Mouse (Mus musculus): ENCODE measurements around the gene Ccdc62. TPM values are rescaled to one million over a fixed set of nuclear protein-coding genes. Genes with fewer than 3 reads are reported as not detected.

Gene Ccdc62
- polyA plus RNA-seq (2015; fragmentation: Nextera tagmentation; extraction: Ambion mirVana): 4.2 and 5.7 TPM in 2 replicates

GRCm38 (mm10) chr5:123930508-123930989, at the start of gene Ccdc62:
TSS of gene Ccdc62 (plus strand) at chr5:123930679.
- peak within 1 kb of the TSS; percentile 95 for H3K9ac ChIP-seq (ENCODE audit: low read depth, low read length)
- H3K4me2 ChIP-seq (ENCODE audit: low read length): peak within 1 kb of the TSS; percentile 63
- H3K9me3 ChIP-seq (ENCODE audit: control insufficient read depth, low read length): no peaks in the 10 kb centered on the region
- H3K36me3 ChIP-seq (ENCODE audit: control insufficient read depth, insufficient read depth, low read length): peaks cover 20% of the 10 kb centered on the region
- peak within 1 kb of the TSS; percentile 88 for H3K27ac ChIP-seq (ENCODE audit: low read depth, low read length)
- H3K4me3 ChIP-seq (ENCODE audit: low read length): peak within 1 kb of the TSS; percentile 81
- WGBS: under 1% methylated on average over 56 of the region's 56 CpGs
- H3K27me3 ChIP-seq (replicated peaks; ENCODE audit: control insufficient read depth, insufficient read depth, low read length): no peaks in the 10 kb centered on the region
- ATAC-seq: peak; percentile 99
- no peaks in the 10 kb centered on the region for H3K4me1 ChIP-seq (ENCODE audit: control insufficient read depth, insufficient read depth, low read depth, low read length)

- Histone ChIP-seq H3K4me2 (ENCODE audit: low read length) (no peak overlapping the region), H3K4me1 (ENCODE audit: control insufficient read depth, insufficient read depth, low read depth, low read length) (no peaks in the 10 kb centered on the region), H3K4me3 (ENCODE audit: low read length) (no peak overlapping the region), H3K9ac (ENCODE audit: low read depth, low read length) (no peak overlapping the region), H3K9me3 (ENCODE audit: control insufficient read depth, low read length) (no peaks in the 10 kb centered on the region), H3K27me3 (replicated peaks; ENCODE audit: control insufficient read depth, insufficient read depth, low read length) (no peaks in the 10 kb centered on the region), H3K36me3 (ENCODE audit: control insufficient read depth, insufficient read depth, low read length) (no peaks in the 10 kb centered on the region), H3K27ac (ENCODE audit: low read depth, low read length) (no peak overlapping the region)
- WGBS: 84% methylated on average over 14 of the region's 14 CpGs
- ATAC-seq: no peak
These were observed 49.7 kb upstream of the Ccdc62 start for GRCm38 (mm10) chr5:123880778-123881177.

GRCm38 (mm10) chr5:123883891-123884290, 46.6 kb upstream of the Ccdc62 start:
- WGBS: 84% methylated on average over 7 of the region's 7 CpGs
- no peak overlapping the region for H3K27ac ChIP-seq (ENCODE audit: low read depth, low read length)
- no peak overlapping the region for H3K4me3 ChIP-seq (ENCODE audit: low read length)
- no peaks in the 10 kb centered on the region for H3K36me3 ChIP-seq (ENCODE audit: control insufficient read depth, insufficient read depth, low read length)
- no peaks in the 10 kb centered on the region for H3K9me3 ChIP-seq (ENCODE audit: control insufficient read depth, low read length)
- H3K4me1 ChIP-seq (ENCODE audit: control insufficient read depth, insufficient read depth, low read depth, low read length): no peaks in the 10 kb centered on the region
- H3K4me2 ChIP-seq (ENCODE audit: low read length): no peak overlapping the region
- no peak overlapping the region for H3K9ac ChIP-seq (ENCODE audit: low read depth, low read length)
- no peaks in the 10 kb centered on the region for H3K27me3 ChIP-seq (replicated peaks; ENCODE audit: control insufficient read depth, insufficient read depth, low read length)
- no peak for ATAC-seq

- 82% methylated on average over 10 of the region's 10 CpGs for whole genome bisulfite sequencing
- no peak for ATAC-seq
- H3K27ac ChIP-seq (ENCODE audit: low read depth, low read length): no peak overlapping the region
- no peaks in the 10 kb centered on the region for H3K4me1 ChIP-seq (ENCODE audit: control insufficient read depth, insufficient read depth, low read depth, low read length)
- no peaks in the 10 kb centered on the region for H3K36me3 ChIP-seq (ENCODE audit: control insufficient read depth, insufficient read depth, low read length)
- no peak overlapping the region for H3K9ac ChIP-seq (ENCODE audit: low read depth, low read length)
- no peak overlapping the region for H3K4me2 ChIP-seq (ENCODE audit: low read length)
- H3K27me3 ChIP-seq (replicated peaks; ENCODE audit: control insufficient read depth, insufficient read depth, low read length): no peaks in the 10 kb centered on the region
- H3K9me3 ChIP-seq (ENCODE audit: control insufficient read depth, low read length): no peaks in the 10 kb centered on the region
- no peak overlapping the region for H3K4me3 ChIP-seq (ENCODE audit: low read length)
These were observed 46.1 kb upstream of the Ccdc62 start for GRCm38 (mm10) chr5:123884332-123884731.

GRCm38 (mm10) chr5:123886365-123886764, 44.1 kb upstream of the Ccdc62 start:
- no peaks in the 10 kb centered on the region for H3K9me3 ChIP-seq (ENCODE audit: control insufficient read depth, low read length)

GRCm38 (mm10) chr5:123890312-123890711, 40.2 kb upstream of the Ccdc62 start:
- Histone ChIP-seq H3K4me2 (ENCODE audit: low read length) (no peak overlapping the region), H3K4me3 (ENCODE audit: low read length) (no peak overlapping the region), H3K36me3 (ENCODE audit: control insufficient read depth, insufficient read depth, low read length) (no peaks in the 10 kb centered on the region), H3K9ac (ENCODE audit: low read depth, low read length) (no peak overlapping the region), H3K27ac (ENCODE audit: low read depth, low read length) (no peak overlapping the region), H3K4me1 (ENCODE audit: control insufficient read depth, insufficient read depth, low read depth, low read length) (no peaks in the 10 kb centered on the region), H3K27me3 (replicated peaks; ENCODE audit: control insufficient read depth, insufficient read depth, low read length) (no peaks in the 10 kb centered on the region), H3K9me3 (ENCODE audit: control insufficient read depth, low read length) (no peaks in the 10 kb centered on the region)
- ATAC-seq: no peak
- 75% methylated on average over 2 of the region's 2 CpGs for WGBS

More at GRCm38 (mm10) chr5:123886365-123886764, 44.1 kb upstream of the Ccdc62 start:
- Histone ChIP-seq H3K27ac (ENCODE audit: low read depth, low read length) (no peak overlapping the region), H3K4me3 (ENCODE audit: low read length) (no peak overlapping the region), H3K27me3 (replicated peaks; ENCODE audit: control insufficient read depth, insufficient read depth, low read length) (no peaks in the 10 kb centered on the region), H3K4me1 (ENCODE audit: control insufficient read depth, insufficient read depth, low read depth, low read length) (no peaks in the 10 kb centered on the region), H3K4me2 (ENCODE audit: low read length) (no peak overlapping the region), H3K36me3 (ENCODE audit: control insufficient read depth, insufficient read depth, low read length) (no peaks in the 10 kb centered on the region), H3K9ac (ENCODE audit: low read depth, low read length) (no peak overlapping the region)
- no peak for ATAC-seq
- WGBS: 85% methylated on average over 3 of the region's 3 CpGs

- H3K27ac ChIP-seq (ENCODE audit: low read depth, low read length): no peak overlapping the region
- no peak for ATAC-seq
- H3K4me2 ChIP-seq (ENCODE audit: low read length): no peak overlapping the region
- H3K36me3 ChIP-seq (ENCODE audit: control insufficient read depth, insufficient read depth, low read length): no peaks in the 10 kb centered on the region
- H3K4me3 ChIP-seq (ENCODE audit: low read length): no peak overlapping the region
- no peak overlapping the region for H3K9ac ChIP-seq (ENCODE audit: low read depth, low read length)
- H3K9me3 ChIP-seq (ENCODE audit: control insufficient read depth, low read length): no peaks in the 10 kb centered on the region
- H3K4me1 ChIP-seq (ENCODE audit: control insufficient read depth, insufficient read depth, low read depth, low read length): no peaks in the 10 kb centered on the region
- WGBS: 79% methylated on average over 5 of the region's 5 CpGs
- H3K27me3 ChIP-seq (replicated peaks; ENCODE audit: control insufficient read depth, insufficient read depth, low read length): no peaks in the 10 kb centered on the region
These were observed 39.5 kb upstream of the Ccdc62 start for GRCm38 (mm10) chr5:123890987-123891386.

GRCm38 (mm10) chr5:123891669-123892068, 38.8 kb upstream of the Ccdc62 start:
- no peak overlapping the region for H3K9ac ChIP-seq (ENCODE audit: low read depth, low read length)
- H3K4me2 ChIP-seq (ENCODE audit: low read length): peak overlapping the region; percentile 21; the same call in 1 of the 2 replicates
- no peaks in the 10 kb centered on the region for H3K9me3 ChIP-seq (ENCODE audit: control insufficient read depth, low read length)
- no peaks in the 10 kb centered on the region for H3K27me3 ChIP-seq (replicated peaks; ENCODE audit: control insufficient read depth, insufficient read depth, low read length)
- no peak overlapping the region for H3K27ac ChIP-seq (ENCODE audit: low read depth, low read length)
- no peaks in the 10 kb centered on the region for H3K4me1 ChIP-seq (ENCODE audit: control insufficient read depth, insufficient read depth, low read depth, low read length)
- WGBS: 50% methylated on average over 6 of the region's 6 CpGs
- no peak for ATAC-seq
- no peaks in the 10 kb centered on the region for H3K36me3 ChIP-seq (ENCODE audit: control insufficient read depth, insufficient read depth, low read length)
- H3K4me3 ChIP-seq (ENCODE audit: low read length): no peak overlapping the region

GRCm38 (mm10) chr5:123893520-123893919, 37.0 kb upstream of the Ccdc62 start:
- Histone ChIP-seq H3K4me1 (ENCODE audit: control insufficient read depth, insufficient read depth, low read depth, low read length) (no peaks in the 10 kb centered on the region), H3K27ac (ENCODE audit: low read depth, low read length) (no peak overlapping the region), H3K9ac (ENCODE audit: low read depth, low read length) (no peak overlapping the region), H3K27me3 (replicated peaks; ENCODE audit: control insufficient read depth, insufficient read depth, low read length) (no peaks in the 10 kb centered on the region), H3K9me3 (ENCODE audit: control insufficient read depth, low read length) (no peaks in the 10 kb centered on the region), H3K36me3 (ENCODE audit: control insufficient read depth, insufficient read depth, low read length) (no peaks in the 10 kb centered on the region), H3K4me2 (ENCODE audit: low read length) (no peak overlapping the region), H3K4me3 (ENCODE audit: low read length) (no peak overlapping the region)
- no peak for ATAC-seq
- WGBS: 93% methylated on average over 5 of the region's 5 CpGs

GRCm38 (mm10) chr5:123896395-123896794, 34.1 kb upstream of the Ccdc62 start:
- Histone ChIP-seq H3K4me1 (ENCODE audit: control insufficient read depth, insufficient read depth, low read depth, low read length) (no peaks in the 10 kb centered on the region), H3K4me2 (ENCODE audit: low read length) (no peak overlapping the region), H3K36me3 (ENCODE audit: control insufficient read depth, insufficient read depth, low read length) (no peaks in the 10 kb centered on the region), H3K27ac (ENCODE audit: low read depth, low read length) (no peak overlapping the region), H3K9ac (ENCODE audit: low read depth, low read length) (no peak overlapping the region), H3K27me3 (replicated peaks; ENCODE audit: control insufficient read depth, insufficient read depth, low read length) (no peaks in the 10 kb centered on the region), H3K4me3 (ENCODE audit: low read length) (no peak overlapping the region), H3K9me3 (ENCODE audit: control insufficient read depth, low read length) (no peaks in the 10 kb centered on the region)
- 87% methylated on average over 11 of the region's 11 CpGs for WGBS
- ATAC-seq: no peak

Data from hindbrain, embryonic 16.5 days (tissue).